Mouse (Mus musculus) brown adipose tissue, adult 24 weeks (tissue): ENCODE results near the gene Adcy3. TPM values are rescaled to one million over a fixed set of nuclear protein-coding genes. Genes with fewer than 3 reads are reported as not detected.

ENCODE experiments used
- H3K27ac ChIP-seq: fragments of 200-500 bp; replicated peaks from 2 replicates; pipeline ENCODE4 v1.5.1; 2012; ENCODE audit warnings: low read depth, mild to moderate bottlenecking, low read length
- H3K4me1 ChIP-seq: fragments of 200-500 bp; 2 replicates; pipeline ENCODE4 v1.6.1; 2012; ENCODE audit warnings: low read length, mixed read lengths; ENCODE audit not compliant: control insufficient read depth, insufficient read depth, insufficient read length
- H3K4me3 ChIP-seq: fragments of 200-500 bp; 2 replicates; pipeline ENCODE4 v1.5.1; 2012; ENCODE audit warnings: low read depth, mild to moderate bottlenecking, low read length, moderate library complexity; ENCODE audit not compliant: insufficient read depth
- polyA plus RNA-seq: library from polyadenylated mRNA; stranded (reverse); fragments of >200 nt; gene quantifications from 2 replicates; pipeline ENCODE4 v1.2.4, GENCODE M21; 2012; ENCODE audit not compliant: missing spikeins, insufficient read depth, insufficient read length

The Adcy3 gene
- polyA plus RNA-seq, 1 experiment = 35.8 TPM

GRCm38 (mm10) chr12:4162886-4163285, 30.0 kb downstream of the Adcy3 start:
- no peak overlapping the region for H3K4me3 ChIP-seq
- H3K27ac ChIP-seq = peak overlapping the region; percentile 79
- peaks cover 28% of the 10 kb centered on the region for H3K4me1 ChIP-seq

DNA sequence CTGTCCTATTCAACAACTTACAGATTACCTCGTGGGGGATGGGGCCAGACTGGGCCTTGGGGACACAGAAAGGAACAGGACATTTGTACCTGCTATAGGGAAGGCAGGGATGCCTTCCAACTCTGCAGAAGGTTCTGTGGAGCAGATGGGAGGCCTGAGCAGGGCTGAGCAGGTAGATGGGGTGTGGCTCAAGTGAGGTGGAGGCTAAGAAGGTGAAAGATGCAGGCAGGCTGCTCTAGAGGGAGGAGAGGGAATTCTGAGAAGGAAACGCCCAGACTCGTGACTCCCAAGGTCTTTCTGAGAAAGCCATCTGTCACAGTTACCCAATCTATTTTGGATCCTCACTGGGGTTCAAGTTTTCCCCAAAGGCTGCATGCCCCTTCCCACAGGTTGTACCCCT, 34.1 kb downstream of the Adcy3 start:
- 0 out of 2 replicates have a peak, but pooled peaks cover 7% of the 10 kb centered on the region for H3K4me1 ChIP-seq
- no peak overlapping the region for H3K27ac ChIP-seq
- no peak overlapping the region for H3K4me3 ChIP-seq

GRCm38 (mm10) chr12:4169058-4169457, 36.2 kb downstream of the Adcy3 start:
- Histone ChIP-seq H3K4me3 (no peak overlapping the region), H3K4me1 (0 out of 2 replicates have a peak, but pooled peaks cover 3% of the 10 kb centered on the region), H3K27ac (no peak overlapping the region)

GRCm38 (mm10) chr12:4169622-4170021, 36.7 kb downstream of the Adcy3 start:
- 0 out of 2 replicates have a peak, but pooled peaks cover 3% of the 10 kb centered on the region for H3K4me1 ChIP-seq
- no peak overlapping the region for H3K27ac ChIP-seq
- no peak overlapping the region for H3K4me3 ChIP-seq

- no peak overlapping the region for H3K4me3 ChIP-seq
Observed at GRCm38 (mm10) chr12:4173108-4173790, 40.3 kb downstream of the Adcy3 start.

GRCm38 (mm10) chr12:4178839-4179238, 45.9 kb downstream of the Adcy3 start:
- Histone ChIP-seq H3K27ac (peak overlapping the region; percentile 65), H3K4me1 (peaks cover 5% of the 10 kb centered on the region), H3K4me3 (no peak overlapping the region)

More at GRCm38 (mm10) chr12:4173108-4173790, 40.3 kb downstream of the Adcy3 start:
- Histone ChIP-seq H3K27ac (no peak overlapping the region), H3K4me1 (no peaks in the 10 kb centered on the region)

DNA sequence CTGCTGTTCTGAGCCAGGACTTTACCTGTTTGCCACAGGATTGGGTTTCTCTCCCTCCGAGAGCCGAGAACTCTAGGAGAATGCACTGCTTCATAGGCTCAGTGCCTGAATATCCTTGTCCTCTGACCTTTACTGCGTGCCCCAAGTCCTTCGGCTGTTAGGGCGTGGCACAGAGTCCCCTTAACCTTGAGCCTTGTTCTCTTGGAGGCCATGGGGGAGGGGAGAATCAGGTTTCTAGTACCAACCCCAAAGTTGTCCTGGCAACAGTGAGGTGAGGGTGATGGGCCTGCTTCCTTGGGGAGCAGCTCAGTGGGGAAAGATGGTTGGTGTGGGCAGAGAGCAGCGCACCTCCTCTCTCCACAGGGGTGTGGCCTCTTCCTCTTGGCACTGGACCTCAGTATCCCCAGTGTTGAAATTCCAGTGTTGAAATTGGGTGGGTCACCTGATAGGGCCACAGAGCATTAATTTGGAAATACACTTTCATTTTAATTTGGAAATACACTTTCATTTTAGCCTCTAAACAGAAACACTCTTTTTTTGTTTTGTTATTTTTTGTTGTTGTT, 46.8 kb downstream of the Adcy3 start:
- peaks cover 5% of the 10 kb centered on the region for H3K4me1 ChIP-seq
- H3K27ac ChIP-seq = peak overlapping the region; percentile 89
- H3K4me3 ChIP-seq = no peak overlapping the region

DNA sequence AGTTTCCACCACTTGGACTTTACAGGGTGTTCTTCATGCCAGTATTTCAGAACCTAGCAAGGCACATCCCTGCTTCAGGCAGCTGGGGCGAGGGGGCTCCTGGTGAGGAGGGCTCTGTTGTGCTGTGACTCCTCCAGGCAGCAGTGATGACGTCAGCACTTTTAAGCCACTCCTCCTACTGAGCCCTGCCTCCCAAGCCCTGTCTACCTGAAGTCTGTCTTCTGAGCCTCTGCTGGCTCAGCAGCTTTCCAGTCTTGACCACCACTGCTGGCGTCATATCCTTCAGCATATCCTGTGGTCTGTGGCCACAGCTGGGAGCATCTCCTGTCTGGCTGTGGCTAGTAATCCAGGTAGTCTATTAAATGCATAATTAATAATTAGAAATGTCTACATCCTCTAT, 47.6 kb downstream of the Adcy3 start:
- H3K27ac ChIP-seq = peak overlapping the region; percentile 80
- peaks cover 5% of the 10 kb centered on the region for H3K4me1 ChIP-seq
- H3K4me3 ChIP-seq = no peak overlapping the region

GRCm38 (mm10) chr12:4184648-4185047, 51.7 kb downstream of the Adcy3 start:
- no peak overlapping the region for H3K27ac ChIP-seq
- H3K4me3 ChIP-seq = no peak overlapping the region
- peaks cover 5% of the 10 kb centered on the region for H3K4me1 ChIP-seq

DNA sequence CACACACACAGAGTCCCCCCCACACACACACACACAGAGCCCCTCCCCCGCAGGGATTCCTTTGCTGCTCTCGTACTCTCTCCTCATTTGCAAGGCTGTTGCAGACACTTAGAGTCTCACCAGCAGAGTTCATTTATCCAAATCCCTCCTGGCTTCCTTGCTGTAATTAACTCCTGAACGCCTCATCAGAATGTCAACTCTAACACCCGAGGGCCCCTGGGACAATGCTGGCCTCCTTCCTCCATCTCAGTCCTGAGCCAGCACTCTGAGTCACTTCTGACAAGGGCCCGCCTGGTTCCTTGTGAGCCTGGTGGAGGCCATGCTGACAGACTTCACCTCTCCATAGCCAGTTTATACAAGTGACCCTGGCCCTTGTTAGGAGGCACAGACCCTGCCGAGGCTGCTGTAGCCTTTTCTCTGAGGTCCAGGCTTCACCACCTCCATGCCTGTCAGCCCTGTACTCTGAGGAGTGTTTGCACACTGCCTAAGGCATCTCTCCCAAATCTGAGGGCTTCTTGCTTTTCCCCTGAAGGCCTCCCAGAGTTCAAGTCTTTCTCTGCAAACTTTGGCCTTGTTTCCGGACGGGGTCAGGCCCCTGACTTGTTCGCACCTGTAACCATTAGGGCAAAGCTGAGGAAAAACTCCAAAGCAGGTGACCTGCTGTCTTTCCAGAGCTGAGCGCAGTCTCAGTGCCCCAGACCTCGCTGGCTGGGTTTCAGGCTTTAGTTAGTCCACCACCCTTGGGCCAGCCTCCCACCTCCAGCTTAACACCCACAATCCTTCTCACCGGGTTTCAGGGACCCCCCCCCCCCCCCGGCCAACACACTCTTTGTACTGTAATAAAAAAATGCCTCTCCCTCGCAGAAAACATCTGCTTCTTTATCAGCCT, 55.5 kb downstream of the Adcy3 start:
- H3K27ac ChIP-seq = peak overlapping the region; percentile 59
- H3K4me1 ChIP-seq = peaks cover 10% of the 10 kb centered on the region
- H3K4me3 ChIP-seq = no peak overlapping the region

DNA sequence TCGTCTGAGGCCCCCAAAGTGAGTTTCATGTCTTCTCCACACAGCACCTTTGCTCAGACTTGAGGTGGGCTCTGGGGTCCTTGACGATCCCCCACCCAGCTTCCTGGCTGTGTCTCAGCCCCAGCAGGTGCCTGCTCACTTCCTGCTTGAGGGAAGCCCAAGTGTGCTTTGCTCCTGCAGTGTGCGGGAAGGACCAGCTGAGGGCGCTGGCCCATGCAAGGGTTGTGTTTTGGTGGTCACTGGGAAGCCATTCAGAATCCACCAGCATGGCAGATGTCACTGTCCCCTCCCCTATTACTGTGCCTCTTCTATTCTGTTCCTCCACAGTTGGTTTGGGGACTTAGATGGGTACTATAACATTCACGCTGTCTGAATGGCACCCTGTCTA, 56.2 kb downstream of the Adcy3 start:
- no peak overlapping the region for H3K27ac ChIP-seq
- H3K4me1 ChIP-seq = peaks cover 15% of the 10 kb centered on the region
- H3K4me3 ChIP-seq = no peak overlapping the region

DNA sequence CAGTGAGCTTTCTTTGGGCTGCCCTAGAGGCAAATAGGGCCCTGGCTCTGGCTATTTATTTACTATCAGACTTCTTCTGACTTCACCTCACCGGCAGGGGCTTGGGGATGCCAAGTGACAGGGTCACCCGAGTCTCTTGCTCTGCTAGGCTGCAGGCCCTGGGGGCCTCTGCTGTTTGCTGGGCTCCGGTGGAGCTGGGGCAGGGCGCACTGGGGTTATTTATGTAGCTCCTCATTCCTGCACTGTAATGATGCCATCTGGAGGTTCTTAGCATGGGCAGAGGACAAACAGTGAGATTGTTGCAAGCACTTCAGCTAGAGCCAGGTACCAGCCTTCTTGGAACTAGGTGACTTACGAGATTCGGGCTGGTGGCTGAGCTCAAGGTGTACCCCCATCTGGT, 59.6 kb downstream of the Adcy3 start:
- H3K4me3 ChIP-seq = no peak overlapping the region
- H3K27ac ChIP-seq = peak overlapping the region; percentile 53

DNA sequence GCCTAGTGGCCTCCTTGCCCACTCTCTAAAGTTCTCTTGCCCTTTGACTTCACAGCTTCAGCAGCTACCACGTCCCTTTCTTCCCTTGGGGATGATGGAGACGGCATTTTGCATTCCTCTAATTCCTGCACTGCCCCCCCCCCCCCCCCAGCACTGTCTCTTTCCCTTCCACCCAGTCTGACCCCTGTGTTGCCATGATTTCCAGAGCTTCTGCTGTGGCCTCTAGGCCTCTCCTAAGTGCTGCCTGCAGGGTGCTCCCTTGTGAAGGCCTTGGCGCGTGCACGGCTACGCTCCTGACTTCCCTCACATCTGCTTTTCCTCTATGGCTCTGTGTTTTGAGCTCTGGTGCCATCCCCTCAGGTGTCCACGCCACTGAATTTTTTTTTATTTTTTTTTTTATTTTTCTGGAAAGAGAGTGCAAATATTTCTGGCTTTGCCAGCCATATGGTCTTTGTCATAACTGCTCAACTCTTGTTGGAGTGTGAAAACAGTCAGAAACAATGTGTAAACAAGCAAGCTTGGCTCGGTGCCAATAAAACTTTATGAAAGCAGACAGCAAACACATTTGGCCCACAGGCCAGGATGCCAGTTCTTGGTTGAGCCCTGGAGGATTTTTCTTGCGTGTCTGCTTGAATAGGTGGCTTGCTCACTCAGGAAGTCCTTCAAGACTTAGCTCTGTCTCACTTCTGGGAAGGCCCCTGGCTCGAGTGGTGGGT, 60.3 kb downstream of the Adcy3 start:
- Histone ChIP-seq H3K4me1 (peaks cover 18% of the 10 kb centered on the region), H3K27ac (peak overlapping the region; percentile 53), H3K4me3 (no peak overlapping the region)

More for the DNA sequence above, 59.6 kb downstream of the Adcy3 start:
- H3K4me1 ChIP-seq = peaks cover 18% of the 10 kb centered on the region

DNA sequence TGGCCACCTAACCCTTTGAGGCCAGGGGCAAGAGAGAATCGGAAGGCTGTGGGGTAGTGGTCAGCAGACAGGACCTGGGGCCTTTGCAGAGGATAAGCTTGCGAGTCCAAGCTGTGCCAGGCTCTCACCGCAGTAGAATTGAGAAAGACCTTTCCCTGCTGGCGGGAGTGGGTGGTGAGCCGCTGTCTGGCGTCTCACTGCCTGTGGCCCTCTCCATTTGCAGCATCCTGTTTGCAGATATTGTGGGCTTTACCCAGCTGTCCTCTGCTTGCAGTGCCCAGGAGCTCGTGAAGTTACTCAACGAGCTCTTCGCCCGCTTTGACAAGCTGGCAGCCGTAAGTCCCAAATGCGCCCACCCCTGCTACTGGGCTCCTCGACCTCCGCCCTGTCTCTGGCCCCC, 61.7 kb downstream of the Adcy3 start:
- H3K4me3 ChIP-seq = no peak overlapping the region
- peaks cover 15% of the 10 kb centered on the region for H3K4me1 ChIP-seq
- no peak overlapping the region for H3K27ac ChIP-seq

DNA sequence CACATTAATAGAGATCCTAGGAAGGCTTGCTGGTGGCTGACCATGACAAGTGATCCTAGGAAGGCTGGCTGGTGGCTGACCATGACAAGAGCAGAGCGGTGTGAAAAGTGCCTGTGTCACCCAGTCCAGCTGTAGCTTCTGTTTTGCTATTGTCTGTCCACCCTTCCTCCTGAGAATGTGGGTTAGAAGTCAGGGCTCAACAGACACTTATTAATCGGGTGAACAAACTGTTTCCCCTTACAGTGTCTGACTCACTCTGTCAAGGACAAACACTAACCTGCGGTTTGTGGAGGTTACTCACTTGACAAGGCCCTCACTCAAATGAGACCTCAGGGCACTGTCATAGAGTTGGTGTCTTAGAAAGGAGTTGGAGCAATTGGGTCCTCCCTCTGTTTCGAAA, 65.8 kb downstream of the Adcy3 start:
- Histone ChIP-seq H3K4me3 (no peak overlapping the region), H3K27ac (no peak overlapping the region), H3K4me1 (peaks cover 5% of the 10 kb centered on the region)
